Mouse (Mus musculus): ENCODE measurements around the gene Pde1a.
"Not testable (repeated sequence)": the region's sequence is repeated elsewhere in the genome, so short reads cannot be mapped to it uniquely, and the experiment has no call there.

Pde1a gene

GRCm38 (mm10) chr2:79945898-79946675 lies 183.2 kb downstream of the Pde1a start:
- no peak for DNase-seq

GRCm38 (mm10) chr2:79934660-79935059 lies 194.6 kb downstream of the Pde1a start:
- no peak for DNase-seq

- DNase-seq: no peak
Observed at GRCm38 (mm10) chr2:79922356-79922755, 206.9 kb downstream of the Pde1a start.

GRCm38 (mm10) chr2:79921375-79921774 lies 207.9 kb downstream of the Pde1a start:
- no peak for DNase-seq

- DNase-seq: no peak
Observed at GRCm38 (mm10) chr2:79920438-79920837, 208.8 kb downstream of the Pde1a start.

- DNase-seq: no peak
Observed at GRCm38 (mm10) chr2:79901841-79902510, 227.3 kb downstream of the Pde1a start.

GRCm38 (mm10) chr2:79898522-79898921 lies 230.7 kb downstream of the Pde1a start:
- DNase-seq: no peak

GRCm38 (mm10) chr2:79892829-79893228 lies 236.4 kb downstream of the Pde1a start:
- DNase-seq: no peak

GRCm38 (mm10) chr2:79891760-79892570 lies 237.3 kb downstream of the Pde1a start:
- peak; percentile 73 for DNase-seq

GRCm38 (mm10) chr2:79890726-79891125 lies 238.5 kb downstream of the Pde1a start:
- no peak for DNase-seq

GRCm38 (mm10) chr2:79883631-79884350 lies 245.5 kb downstream of the Pde1a start:
- DNase-seq: no peak

- DNase-seq: no peak
Observed at GRCm38 (mm10) chr2:79883210-79883609, 246.0 kb downstream of the Pde1a start.

GRCm38 (mm10) chr2:79865275-79865999 lies 263.8 kb downstream of the Pde1a start:
- peak; percentile 54 for DNase-seq

GRCm38 (mm10) chr2:79856874-79857273 lies 272.4 kb downstream of the Pde1a start:
- no peak for DNase-seq

- DNase-seq: not testable (repeated sequence)
Observed at GRCm38 (mm10) chr2:79847396-79847795, 281.9 kb downstream of the Pde1a start.

- DNase-seq: no peak
Observed at GRCm38 (mm10) chr2:79839513-79839912, 289.7 kb downstream of the Pde1a start.

GRCm38 (mm10) chr2:79839090-79839489 lies 290.2 kb downstream of the Pde1a start:
- no peak for DNase-seq

GRCm38 (mm10) chr2:79825853-79826252 lies 303.4 kb downstream of the Pde1a start:
- DNase-seq: no peak

GRCm38 (mm10) chr2:79819543-79819942 lies 309.7 kb downstream of the Pde1a start:
- no peak for DNase-seq

GRCm38 (mm10) chr2:79815708-79816484 lies 313.4 kb downstream of the Pde1a start:
- no peak for DNase-seq

GRCm38 (mm10) chr2:79798627-79799026 lies 330.6 kb downstream of the Pde1a start:
- DNase-seq: no peak
